Mouse (Mus musculus) c-Kit-negative CD71-positive TER-119-positive erythroid progenitor cells, embryonic 14.5 days (primary cell): ENCODE results near the gene Gm12216.
"Not testable (repeated sequence)": the region's sequence is repeated elsewhere in the genome, so short reads cannot be mapped to it uniquely, and the experiment has no call there.

Source experiments
- DNase-seq: peaks from one replicate; pipeline ENCODE4 v3.0.0-alpha.2; 2013; ENCODE audit warnings: low read depth, low spot score

The Gm12216 gene

DNA sequence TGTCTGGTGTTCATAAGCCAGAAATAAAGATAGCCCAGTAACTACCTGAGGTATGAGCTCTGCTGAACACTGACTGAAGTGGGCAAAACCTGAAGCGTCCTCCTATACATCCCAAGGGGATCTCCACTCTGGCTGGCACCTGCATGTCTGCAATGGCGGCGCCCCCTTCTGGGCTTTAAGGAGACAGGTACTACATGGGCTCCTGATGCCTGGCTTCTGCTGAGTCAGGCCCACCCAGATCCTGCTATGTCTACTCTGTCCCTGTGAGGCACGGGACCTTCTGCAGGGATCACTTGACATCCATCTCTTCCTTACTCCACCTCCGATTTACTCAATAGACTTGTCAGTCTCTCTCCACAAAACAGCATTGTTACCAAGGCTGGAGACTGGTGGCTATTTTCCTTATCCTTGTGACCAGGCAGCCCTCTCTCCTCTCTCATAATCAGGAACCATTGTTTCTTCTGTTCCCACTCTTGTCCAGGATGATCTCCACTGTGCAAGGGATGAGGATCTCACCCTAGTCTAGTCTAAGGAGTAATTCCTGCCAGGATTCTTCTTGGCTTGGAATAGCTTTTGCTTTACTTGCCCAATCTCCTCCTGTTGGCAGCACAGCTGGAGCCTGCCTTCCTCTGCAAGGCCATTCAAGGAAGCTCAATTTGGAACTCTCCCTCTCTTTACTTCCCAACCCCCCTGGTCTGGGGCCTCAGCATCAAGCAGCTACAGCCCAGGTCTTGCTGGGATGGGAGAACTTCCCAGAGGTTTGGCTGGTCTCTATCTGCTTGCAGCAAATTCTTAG, 15.1 kb upstream of the Gm12216 start:
- DNase-seq = not testable (repeated sequence)

DNA sequence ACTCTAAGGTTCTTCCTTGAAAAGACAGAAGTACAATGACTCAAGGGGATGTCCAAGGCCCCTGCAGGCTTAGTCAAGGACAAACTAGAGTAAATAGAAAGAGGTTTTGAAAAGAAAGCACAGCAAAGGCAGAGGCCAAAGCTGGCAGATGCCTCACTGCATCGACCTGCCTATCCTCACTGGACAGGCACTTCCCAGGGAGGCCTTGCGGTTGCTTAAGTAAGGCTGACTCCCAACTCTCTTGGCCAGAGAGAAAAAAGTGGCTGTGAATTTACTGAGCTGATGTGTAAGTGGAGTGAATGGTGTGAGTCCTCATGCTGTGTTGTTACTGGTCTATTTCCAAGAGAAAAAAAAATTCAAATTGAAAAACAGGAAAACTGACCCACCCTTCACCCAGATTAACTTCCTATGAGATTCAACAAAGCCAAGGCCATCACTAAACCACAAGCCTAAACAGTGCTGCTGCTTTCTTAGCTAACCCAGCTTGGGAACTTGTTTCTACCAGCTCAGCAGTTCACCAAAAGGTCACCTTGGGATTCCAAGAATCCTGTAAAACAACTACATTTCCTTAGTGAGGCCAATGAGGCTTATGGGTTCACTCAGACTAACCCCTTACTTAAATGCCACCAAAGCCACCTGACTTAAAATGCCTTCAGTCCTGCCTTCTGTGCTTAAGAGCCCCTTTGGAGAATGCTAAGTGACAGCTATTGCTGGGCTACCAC, 12.9 kb upstream of the Gm12216 start:
- no peak for DNase-seq

DNA sequence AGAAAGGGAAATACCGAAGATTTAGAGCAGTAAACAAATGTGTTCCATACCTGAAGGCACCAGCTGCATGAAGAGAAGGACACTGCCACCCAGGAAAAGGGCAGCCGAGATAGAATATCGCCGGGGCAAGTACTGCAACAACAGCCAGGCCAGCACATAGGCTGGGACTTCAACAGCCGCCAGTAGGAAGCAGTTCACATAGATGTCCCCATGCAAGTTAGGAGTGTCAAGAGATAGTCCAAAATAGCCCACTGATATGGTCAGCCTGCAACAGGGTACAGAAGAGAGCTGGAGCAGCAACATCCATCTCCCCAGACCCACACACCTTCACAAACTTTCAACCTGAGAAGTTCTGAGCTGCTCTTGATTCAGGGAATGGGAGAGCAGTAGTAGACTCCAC, 10.1 kb upstream of the Gm12216 start:
- DNase-seq = no peak

DNA sequence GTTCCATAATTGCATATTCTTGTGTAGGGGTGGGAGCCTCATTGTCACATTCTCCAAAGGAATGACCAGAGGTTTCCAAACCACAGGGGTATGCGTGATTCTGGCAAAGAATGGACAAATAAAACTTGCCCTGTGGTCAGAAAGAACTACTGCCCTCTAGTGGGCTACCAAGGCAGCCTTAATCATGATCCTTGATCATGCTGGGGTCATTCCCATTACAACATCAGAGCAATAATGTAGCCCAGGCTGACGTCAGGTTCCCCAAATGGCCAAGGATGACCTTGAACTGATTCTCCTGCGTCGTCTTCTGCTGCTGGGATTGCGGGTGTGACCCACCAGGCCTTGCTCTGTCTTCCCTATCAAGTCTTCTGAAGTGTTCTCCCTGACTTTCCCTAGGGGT, 9.3 kb upstream of the Gm12216 start:
- not testable (repeated sequence) for DNase-seq

DNA sequence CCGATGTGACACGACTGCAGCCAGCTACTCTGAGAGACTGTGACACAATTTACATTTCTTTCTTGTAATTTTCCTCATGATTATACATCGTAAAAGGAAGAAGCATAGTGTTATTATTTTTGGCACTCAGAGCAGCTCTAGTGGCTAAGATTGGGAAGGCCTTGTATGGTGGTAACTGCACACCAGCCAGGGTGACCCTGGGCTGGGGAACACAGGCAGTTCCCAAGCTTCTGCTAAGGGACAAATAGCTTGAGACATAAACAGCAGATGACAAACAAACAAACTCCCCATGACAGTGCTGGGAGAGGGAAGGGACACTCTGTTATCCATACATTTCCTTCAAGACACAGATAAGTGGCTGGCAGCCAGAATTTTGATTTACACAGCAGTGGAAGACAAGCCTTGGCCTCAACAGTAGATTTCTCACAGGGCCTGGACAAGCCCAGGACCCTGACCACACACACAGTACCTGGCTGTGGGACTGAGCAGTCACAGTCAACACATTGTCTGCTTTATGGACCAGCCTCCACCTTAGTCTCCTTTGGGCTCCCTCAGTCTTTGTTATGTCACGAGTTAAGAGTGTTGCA, 5.8 kb upstream of the Gm12216 start:
- not testable (repeated sequence) for DNase-seq

GRCm38 (mm10) chr11:53860944-53861343, 1.9 kb upstream of the Gm12216 start:
- not testable (repeated sequence) for DNase-seq

DNA sequence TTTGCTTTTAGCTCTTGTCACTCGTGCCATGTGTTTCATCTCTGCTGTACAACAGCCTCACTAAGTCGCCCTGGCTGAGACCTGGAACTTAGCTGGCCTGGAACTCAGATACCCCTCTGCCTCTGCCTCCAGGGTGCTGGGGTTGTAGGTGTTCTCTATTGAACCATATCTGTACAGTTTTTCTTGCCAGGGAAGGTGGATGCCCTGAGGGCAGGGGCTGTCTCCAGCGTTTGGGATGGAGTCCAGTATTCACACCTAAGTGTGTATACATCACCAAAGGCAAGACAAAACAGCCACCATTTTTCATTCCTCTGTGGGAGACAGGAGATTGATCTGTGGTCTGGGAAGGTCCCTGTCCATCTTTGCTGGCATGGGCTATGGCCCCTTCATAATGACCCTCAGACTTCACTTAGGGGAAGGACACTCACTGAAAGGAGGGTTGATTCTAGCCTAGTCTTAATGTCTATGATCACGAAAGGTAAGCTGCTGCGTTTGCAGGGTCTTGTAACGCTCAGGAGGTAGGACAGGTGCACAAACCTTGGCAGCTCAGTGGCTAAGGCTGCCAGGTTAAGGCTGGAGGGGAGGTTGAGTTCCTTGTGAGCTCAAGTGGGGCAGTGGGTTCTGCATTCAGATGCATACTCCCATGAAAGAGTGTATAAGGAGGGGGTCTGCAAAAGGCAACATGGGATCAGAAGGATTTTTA, 847 bp downstream of the Gm12216 start:
- DNase-seq = no peak

DNA sequence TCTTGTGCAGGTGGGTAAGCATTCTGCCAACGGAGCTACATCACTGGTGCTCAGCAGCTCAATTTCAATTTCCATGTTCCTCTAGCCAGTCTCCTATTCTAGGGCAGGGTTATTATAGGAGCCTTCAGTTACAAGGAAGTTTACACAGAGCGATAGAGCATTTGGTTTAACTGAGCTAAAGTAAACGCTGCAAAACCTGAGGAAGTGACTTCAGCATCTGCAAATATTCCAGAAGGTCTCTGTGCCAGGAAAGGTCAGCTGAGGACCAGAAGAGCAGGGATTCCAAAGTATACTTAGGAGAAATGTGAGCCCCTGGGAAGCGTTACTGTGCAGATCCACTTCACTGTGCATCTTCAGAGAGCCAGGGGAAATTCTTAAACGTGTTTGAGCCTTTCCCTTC, 5.4 kb downstream of the Gm12216 start:
- no peak for DNase-seq

DNA sequence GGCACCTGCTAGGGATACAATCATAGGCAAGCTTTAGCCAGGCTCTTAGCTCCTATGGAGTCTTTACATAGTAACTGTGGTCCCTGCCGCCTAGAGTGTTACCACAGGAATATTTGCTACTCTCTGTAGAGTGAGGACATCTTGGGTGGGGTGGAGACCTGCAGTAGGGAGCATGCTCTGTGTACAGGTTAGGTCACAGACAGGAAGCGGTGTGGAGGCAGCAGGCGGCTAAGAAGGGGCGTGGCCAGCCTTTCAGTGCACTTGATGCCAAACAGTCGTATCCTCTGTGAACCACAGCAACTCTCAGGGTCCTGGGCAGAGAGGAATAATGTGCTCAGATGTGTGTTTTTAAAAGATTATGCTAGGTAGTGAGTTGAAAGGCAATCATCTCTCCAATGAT, 7.3 kb downstream of the Gm12216 start:
- no peak for DNase-seq

DNA sequence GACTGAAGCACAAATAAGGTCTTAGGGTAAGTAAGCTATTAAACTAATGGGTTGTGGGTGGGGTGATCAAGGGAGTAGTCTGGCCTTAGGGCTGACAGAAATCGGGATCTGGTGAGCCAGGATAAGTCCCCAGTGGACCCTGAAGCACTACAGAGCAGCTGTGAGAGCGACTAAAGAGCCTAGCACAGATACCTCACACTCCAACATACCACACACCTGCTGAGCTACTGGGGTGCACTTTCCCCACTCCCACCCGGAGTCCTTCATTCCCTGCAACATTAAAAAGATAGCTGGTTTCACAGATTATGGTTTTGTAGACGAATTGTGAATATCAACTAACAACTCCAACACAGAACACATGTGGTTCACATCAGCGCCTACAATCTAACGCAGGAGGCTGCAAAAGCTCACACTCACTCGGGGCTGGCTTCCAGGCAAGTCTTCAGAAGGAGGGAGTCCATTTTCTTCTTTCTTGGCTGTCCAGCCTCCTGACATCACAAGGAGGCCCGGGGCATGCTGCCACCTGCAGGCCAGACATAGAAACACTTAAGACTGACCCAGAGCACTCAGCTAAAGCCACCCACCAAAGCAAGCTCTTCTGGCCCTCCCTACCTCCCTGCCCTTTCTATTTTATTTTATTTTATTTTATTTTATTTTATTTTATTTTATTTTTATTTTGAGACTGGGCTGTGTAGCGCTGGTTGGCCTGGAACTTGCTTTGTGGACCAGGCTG, 9.3 kb downstream of the Gm12216 start:
- no peak for DNase-seq

DNA sequence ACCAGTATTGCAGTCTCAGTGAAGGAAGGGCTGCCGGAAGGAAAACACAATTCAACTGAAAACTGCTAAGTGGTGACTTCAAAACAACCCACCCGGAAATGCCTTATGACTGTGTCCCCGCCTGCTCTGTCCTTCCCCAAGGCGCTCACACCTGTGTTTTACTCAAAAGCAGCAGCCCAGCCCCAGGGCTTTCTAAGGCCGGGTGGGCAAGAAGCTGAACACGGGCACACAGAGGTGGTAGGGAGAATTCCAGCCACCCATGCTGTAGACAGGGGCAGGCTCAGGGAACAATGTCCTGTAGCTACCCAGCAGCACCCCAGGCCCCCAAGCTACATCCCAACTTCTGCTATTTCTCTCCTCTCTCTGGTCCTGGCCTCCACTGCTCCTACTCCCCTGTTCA, 13.4 kb downstream of the Gm12216 start:
- DNase-seq = no peak

GRCm38 (mm10) chr11:53843106-53843505, 15.9 kb downstream of the Gm12216 start:
- no peak for DNase-seq

GRCm38 (mm10) chr11:53842161-53842581, 16.9 kb downstream of the Gm12216 start:
- DNase-seq = no peak

- no peak for DNase-seq
Observed at GRCm38 (mm10) chr11:53841514-53841913, 17.5 kb downstream of the Gm12216 start.

DNA sequence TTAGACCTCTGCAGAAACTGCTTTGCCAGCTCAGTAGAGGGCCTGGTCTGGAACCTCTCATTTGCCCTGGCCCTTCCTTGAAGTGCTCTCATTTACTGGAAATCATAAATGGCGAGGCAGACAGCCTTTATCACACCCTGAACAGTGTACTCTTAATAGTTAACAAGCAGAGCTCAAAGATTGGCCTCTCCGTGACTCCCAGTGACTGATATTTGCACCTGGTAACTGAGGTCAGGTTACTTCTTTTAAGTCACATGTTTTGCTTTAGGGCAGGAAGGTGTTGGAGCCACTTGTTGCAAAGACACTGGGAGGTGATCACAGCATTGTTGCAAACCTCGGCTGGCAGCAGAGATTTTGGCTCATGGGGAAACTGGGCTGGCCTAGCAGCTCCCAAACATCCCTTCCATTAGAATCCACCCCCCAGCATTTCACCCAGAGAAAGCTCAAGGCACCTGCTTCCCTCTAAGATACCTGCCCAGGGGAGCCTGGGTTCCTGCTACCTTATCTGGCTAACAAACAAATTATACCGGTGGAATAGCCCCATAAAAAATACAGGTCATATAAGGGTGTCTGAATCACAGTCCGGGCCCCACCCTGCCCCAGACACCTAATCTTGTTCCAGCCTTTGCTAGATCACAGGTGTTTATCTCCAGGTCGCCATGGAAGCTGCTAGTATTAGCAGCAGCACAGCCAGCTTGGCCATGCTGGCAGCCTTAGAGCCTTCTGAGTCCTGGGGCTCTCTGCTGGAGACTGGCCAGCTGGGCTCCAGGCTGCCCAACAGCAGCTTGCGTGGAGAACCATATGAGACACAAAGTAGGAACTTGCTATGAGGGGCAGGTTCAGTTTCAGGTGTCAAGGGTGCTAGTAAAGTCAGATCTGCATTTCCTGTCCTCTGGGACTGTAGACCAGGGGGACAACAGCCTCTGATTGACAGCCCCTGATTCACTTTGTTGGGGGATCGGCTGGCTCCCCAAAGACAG, 19.1 kb downstream of the Gm12216 start:
- DNase-seq = no peak

DNA sequence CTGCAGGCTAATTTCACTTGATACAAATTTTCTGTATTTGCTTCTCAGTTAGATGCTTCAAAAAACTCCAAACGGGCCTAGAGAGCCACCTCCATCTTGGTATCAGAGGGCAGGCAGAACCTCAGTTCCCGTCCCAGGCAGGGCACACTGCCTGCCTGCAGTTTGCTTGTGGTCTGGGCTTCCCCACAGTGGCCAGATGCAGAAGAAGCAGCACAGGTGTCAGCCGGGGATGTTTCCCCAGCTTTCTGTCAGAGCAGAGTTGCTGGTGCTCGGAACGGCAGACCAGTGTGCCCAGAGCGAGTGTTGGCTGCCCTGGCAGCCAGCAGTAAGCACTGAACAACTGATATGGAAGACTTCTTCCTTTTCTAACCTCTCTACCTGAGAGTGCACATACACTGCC, 19.9 kb downstream of the Gm12216 start:
- no peak for DNase-seq

DNA sequence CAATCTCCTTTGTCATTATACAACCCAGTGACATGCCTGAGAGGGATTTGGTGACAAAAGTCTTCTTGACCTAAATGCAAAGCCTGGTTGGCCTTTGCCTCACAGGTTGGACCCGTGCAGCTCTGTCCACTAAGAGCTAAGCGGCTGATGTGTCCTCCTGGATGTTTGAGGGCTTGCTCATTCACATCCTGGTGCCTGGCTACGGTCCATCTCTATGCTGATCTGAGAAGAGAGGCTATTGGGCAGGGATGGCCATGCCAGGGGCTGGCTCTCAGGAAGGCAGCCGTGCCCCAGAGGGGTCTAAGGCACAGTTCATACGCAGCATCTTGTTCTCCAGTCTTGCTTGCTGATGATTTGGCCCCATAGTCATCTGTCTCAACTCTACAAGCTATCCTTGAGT, 21.3 kb downstream of the Gm12216 start:
- DNase-seq = no peak

- no peak for DNase-seq
Observed at GRCm38 (mm10) chr11:53835379-53836010, 23.6 kb downstream of the Gm12216 start.

DNA sequence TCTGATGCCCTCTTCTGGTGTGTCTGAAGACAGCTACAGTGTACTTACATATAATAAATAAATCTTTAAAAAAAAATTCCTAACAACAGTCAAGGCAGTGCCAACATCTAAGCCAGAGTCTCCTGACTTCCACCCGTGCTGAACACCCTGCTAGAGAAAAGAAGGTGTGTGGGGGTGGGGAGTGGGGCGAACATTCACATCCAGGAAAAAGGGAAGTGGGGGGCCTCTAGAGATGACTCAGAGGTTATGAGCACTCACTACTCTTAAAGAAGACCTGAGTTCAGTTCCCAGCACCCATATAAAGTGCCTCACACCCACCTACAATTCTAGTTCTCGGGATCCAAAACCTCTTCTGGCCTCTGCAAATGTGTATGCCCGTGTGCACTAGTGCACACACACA, 33.6 kb downstream of the Gm12216 start:
- no peak for DNase-seq

GRCm38 (mm10) chr11:53821945-53822338, 37.1 kb downstream of the Gm12216 start:
- DNase-seq = no peak
